Mouse (Mus musculus) bone marrow macrophage, adult 2 months (primary cell): ENCODE data around the gene Chpf.

Experiments
- CTCF ChIP-seq: IDR thresholded peaks from 2 replicates; pipeline ENCODE4 v1.5.1; 2012; ENCODE audit warnings: low read depth, mild to moderate bottlenecking, low read length, moderate library complexity
- POLR2A ChIP-seq: IDR thresholded peaks from 2 replicates; pipeline ENCODE4 v1.6.1; 2012; ENCODE audit warnings: mild to moderate bottlenecking, low read depth, low read length, borderline replicate concordance

GRCm38 (mm10) chr1:75458025-75458788, 20.9 kb downstream of the Chpf start:
- no peak for TF ChIP-seq CTCF
- TF ChIP-seq POLR2A, result no peak
